Mouse (Mus musculus) ES-Bruce4 (cell line): ENCODE measurements around the gene Gon7.

ENCODE experiments used
- CTCF ChIP-seq: IDR thresholded peaks from one replicate; pipeline ENCODE4 v1.8.1; 2011; ENCODE audit warnings: low read depth, low read length
- POLR2A ChIP-seq: IDR thresholded peaks from one replicate; pipeline ENCODE4 v1.8.1; 2011; ENCODE audit warnings: low read length; ENCODE audit not compliant: insufficient read depth

- TF ChIP-seq CTCF (peak; percentile 63), POLR2A (no peak)
These were observed 49.4 kb downstream of the Gon7 start for GRCm38 (mm10) chr12:102708220-102708619.
